Mouse (Mus musculus) neural tube, embryonic 13.5 days (tissue): ENCODE data around the gene Fam169b. TPM values are rescaled to one million over a fixed set of nuclear protein-coding genes. Genes with fewer than 3 reads are reported as not detected.
A peak's percentile ranks its signal among the peaks of the same experiment; 100 is the strongest.

Experiments used
- ATAC-seq: fragments of 200-750 bp; cut with Nextera tagmentation; 2 replicates; pipeline ENCODE4 v1.8.0; 2017; ENCODE audit warnings: low read depth, mild to moderate bottlenecking, moderate TSS enrichment, moderate library complexity
- H3K27ac ChIP-seq: fragments of 300-500 bp; sonication (generic); replicated peaks from 2 replicates; pipeline ENCODE4 v1.5.1; 2015; ENCODE audit warnings: moderate library complexity, mild to moderate bottlenecking, inconsistent platforms
- H3K27me3 ChIP-seq: fragments of 300-500 bp; sonication (generic); 2 replicates; pipeline ENCODE4 v1.6.1; 2015; ENCODE audit warnings: mild to moderate bottlenecking, inconsistent platforms
- H3K36me3 ChIP-seq: fragments of 300-500 bp; sonication (generic); 2 replicates; pipeline ENCODE4 v1.6.1; 2015; ENCODE audit warnings: mild to moderate bottlenecking, inconsistent platforms
- H3K4me1 ChIP-seq: fragments of 300-500 bp; sonication (generic); replicated peaks from 2 replicates; pipeline ENCODE4 v1.6.1; 2015; ENCODE audit warnings: inconsistent platforms
- H3K4me2 ChIP-seq: fragments of 300-500 bp; sonication (generic); 2 replicates; pipeline ENCODE4 v1.6.1; 2015; ENCODE audit warnings: inconsistent platforms, mild to moderate bottlenecking, moderate library complexity
- H3K4me3 ChIP-seq: fragments of 300-500 bp; sonication (generic); 2 replicates; pipeline ENCODE4 v1.5.1; 2015; ENCODE audit warnings: mild to moderate bottlenecking, inconsistent platforms
- H3K9ac ChIP-seq: fragments of 300-500 bp; sonication (generic); 2 replicates; pipeline ENCODE4 v1.6.1; 2015; ENCODE audit warnings: moderate library complexity, mild to moderate bottlenecking, inconsistent platforms
- H3K9me3 ChIP-seq: fragments of 300-500 bp; sonication (generic); 2 replicates; pipeline ENCODE4 v1.6.1; 2016; ENCODE audit warnings: inconsistent platforms
- WGBS: fragments of 180-500 bp; shearing (Covaris S2); methylation state at CpG from one replicate; pipeline ENCODE4 v1.1.7; 2015; 5-methylcytosine and 5-hydroxymethylcytosine counted together
- polyA plus RNA-seq: library from polyadenylated mRNA; unstranded; fragments of >200 nt; fragmentation: Nextera tagmentation; extraction: Ambion mirVana; gene quantifications from 2 replicates; pipeline ENCODE4 v1.2.1, GENCODE M21; 2015

Fam169b gene
- polyA plus RNA-seq, 1 experiment from 2014 or later, result 0.17 TPM

DNA sequence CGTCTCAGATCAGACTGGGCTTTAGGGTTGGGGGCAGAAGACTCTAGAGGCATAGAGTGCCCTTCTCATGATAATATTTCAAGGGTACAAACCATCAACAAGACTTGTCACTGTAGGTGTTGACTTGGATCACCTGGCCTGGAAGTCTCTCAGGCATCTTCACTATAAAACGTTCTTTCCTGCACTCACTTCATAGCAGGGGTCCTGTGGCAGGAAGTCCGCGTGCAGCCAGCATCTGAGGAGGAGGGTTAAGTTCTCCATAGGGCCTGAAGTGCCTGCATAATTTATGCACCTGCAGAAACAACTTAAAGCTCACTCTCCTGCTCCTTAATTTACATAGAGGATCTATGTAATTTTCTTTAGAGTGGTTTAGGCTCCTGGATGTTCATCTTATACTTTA lies 28.0 kb upstream of the Fam169b start:
- no peak overlapping the region for H3K9ac ChIP-seq
- WGBS, result 43% methylated on average over 4 of the region's 4 CpGs
- no peaks in the 10 kb centered on the region for H3K4me1 ChIP-seq
- no peak overlapping the region for H3K4me3 ChIP-seq
- ATAC-seq, result no peak
- no peaks in the 10 kb centered on the region for H3K36me3 ChIP-seq
- H3K9me3 ChIP-seq, result no peaks in the 10 kb centered on the region
- H3K27ac ChIP-seq, result no peak overlapping the region
- no peaks in the 10 kb centered on the region for H3K27me3 ChIP-seq
- H3K4me2 ChIP-seq, result no peak overlapping the region

GRCm38 (mm10) chr7:68246249-68246648 lies 27.4 kb upstream of the Fam169b start:
- H3K27me3 ChIP-seq, result no peaks in the 10 kb centered on the region
- no peaks in the 10 kb centered on the region for H3K4me1 ChIP-seq
- no peak overlapping the region for H3K4me2 ChIP-seq
- H3K36me3 ChIP-seq, result no peaks in the 10 kb centered on the region
- 75% methylated on average over 8 of the region's 8 CpGs for WGBS
- no peak overlapping the region for H3K9ac ChIP-seq
- no peaks in the 10 kb centered on the region for H3K9me3 ChIP-seq
- ATAC-seq, result no peak
- H3K27ac ChIP-seq, result no peak overlapping the region
- no peak overlapping the region for H3K4me3 ChIP-seq

GRCm38 (mm10) chr7:68250411-68250810 lies 23.2 kb upstream of the Fam169b start:
- Histone ChIP-seq H3K4me2 (no peak overlapping the region), H3K27me3 (no peaks in the 10 kb centered on the region), H3K4me1 (no peaks in the 10 kb centered on the region), H3K9ac (no peak overlapping the region), H3K4me3 (no peak overlapping the region), H3K9me3 (no peaks in the 10 kb centered on the region), H3K36me3 (no peaks in the 10 kb centered on the region), H3K27ac (no peak overlapping the region)
- ATAC-seq, result no peak
- WGBS, result 86% methylated on average over 1 of the region's 1 CpGs

- Histone ChIP-seq H3K4me3 (no peak overlapping the region), H3K4me1 (no peaks in the 10 kb centered on the region), H3K4me2 (no peak overlapping the region), H3K36me3 (no peaks in the 10 kb centered on the region), H3K9ac (no peak overlapping the region), H3K27ac (no peak overlapping the region), H3K27me3 (no peaks in the 10 kb centered on the region), H3K9me3 (no peaks in the 10 kb centered on the region)
- no peak for ATAC-seq
- WGBS, result 89% methylated on average over 3 of the region's 3 CpGs
Observed at GRCm38 (mm10) chr7:68250902-68251301, 22.7 kb upstream of the Fam169b start.

GRCm38 (mm10) chr7:68257767-68258166 lies 15.9 kb upstream of the Fam169b start:
- Histone ChIP-seq H3K4me3 (no peak overlapping the region), H3K27ac (no peak overlapping the region), H3K36me3 (no peaks in the 10 kb centered on the region), H3K4me1 (no peaks in the 10 kb centered on the region), H3K27me3 (no peaks in the 10 kb centered on the region), H3K4me2 (no peak overlapping the region), H3K9ac (no peak overlapping the region), H3K9me3 (no peaks in the 10 kb centered on the region)
- no peak for ATAC-seq
- WGBS, result 69% methylated on average over 2 of the region's 2 CpGs

GRCm38 (mm10) chr7:68258326-68259150 lies 15.1 kb upstream of the Fam169b start:
- no peaks in the 10 kb centered on the region for H3K36me3 ChIP-seq
- no peak for ATAC-seq
- no peak overlapping the region for H3K4me3 ChIP-seq
- H3K4me2 ChIP-seq, result no peak overlapping the region
- WGBS, result 87% methylated on average over 17 of the region's 17 CpGs
- no peak overlapping the region for H3K9ac ChIP-seq
- no peaks in the 10 kb centered on the region for H3K9me3 ChIP-seq
- H3K27me3 ChIP-seq, result peaks cover 4% of the 10 kb centered on the region; the same call in 1 of the 2 replicates
- no peak overlapping the region for H3K27ac ChIP-seq
- peaks cover 2% of the 10 kb centered on the region for H3K4me1 ChIP-seq

- Histone ChIP-seq H3K4me1 (peaks cover 13% of the 10 kb centered on the region), H3K4me2 (no peak overlapping the region), H3K9ac (no peak overlapping the region), H3K36me3 (no peaks in the 10 kb centered on the region), H3K27me3 (peaks cover 13% of the 10 kb centered on the region), H3K4me3 (no peak overlapping the region), H3K27ac (no peak overlapping the region), H3K9me3 (no peaks in the 10 kb centered on the region)
- 81% methylated on average over 6 of the region's 6 CpGs for WGBS
- no peak for ATAC-seq
Observed at GRCm38 (mm10) chr7:68259523-68260081, 14.0 kb upstream of the Fam169b start.

GRCm38 (mm10) chr7:68262612-68263200 lies 10.9 kb upstream of the Fam169b start:
- 41% methylated on average over 8 of the region's 8 CpGs for WGBS
- ATAC-seq, result no peak

DNA sequence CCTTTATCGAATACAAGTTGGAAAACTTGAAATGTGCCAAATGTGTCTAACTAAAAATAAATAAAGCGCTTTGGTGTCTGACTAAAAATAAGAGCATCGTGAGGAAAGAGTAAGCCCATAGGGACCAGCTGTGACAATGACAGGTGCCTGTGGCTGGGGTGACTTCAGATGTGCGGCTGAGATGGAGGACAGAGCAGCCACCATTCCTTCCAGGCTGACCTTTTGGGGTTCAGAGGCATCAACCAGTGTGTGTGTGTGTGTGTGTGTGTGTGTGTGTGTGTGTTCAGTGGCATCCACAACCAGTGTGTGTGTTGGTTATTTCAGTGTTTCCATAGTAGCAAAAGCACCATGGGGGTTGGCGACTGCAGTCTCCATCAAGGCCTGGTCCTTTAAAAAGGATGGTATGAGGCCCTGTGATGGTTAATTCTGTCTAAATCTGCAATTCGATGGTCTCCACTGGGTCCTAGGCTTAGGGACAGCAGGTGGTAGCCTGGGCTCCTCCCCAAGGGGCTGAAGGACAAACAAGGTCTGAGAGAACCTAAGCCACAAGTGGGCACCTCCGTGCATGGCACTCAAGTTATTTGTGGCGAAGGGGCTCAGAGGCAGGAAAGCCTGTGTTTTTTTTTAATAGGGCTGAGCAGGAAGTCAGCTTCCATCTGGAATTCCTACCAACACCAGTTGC lies 10.2 kb upstream of the Fam169b start:
- Histone ChIP-seq H3K4me1 (peaks cover 31% of the 10 kb centered on the region), H3K9me3 (no peaks in the 10 kb centered on the region), H3K4me2 (peak overlapping the region; percentile 58), H3K9ac (no peak overlapping the region), H3K27ac (no peak overlapping the region), H3K36me3 (no peaks in the 10 kb centered on the region), H3K27me3 (peaks cover 23% of the 10 kb centered on the region), H3K4me3 (peak overlapping the region; percentile 28)
- ATAC-seq, result no peak
- WGBS, result 60% methylated on average over 8 of the region's 8 CpGs

More at GRCm38 (mm10) chr7:68262612-68263200, 10.9 kb upstream of the Fam169b start:
- H3K27me3 ChIP-seq, result peaks cover 23% of the 10 kb centered on the region
- H3K27ac ChIP-seq, result no peak overlapping the region
- no peaks in the 10 kb centered on the region for H3K9me3 ChIP-seq
- H3K36me3 ChIP-seq, result no peaks in the 10 kb centered on the region
- no peak overlapping the region for H3K4me3 ChIP-seq
- no peak overlapping the region for H3K4me2 ChIP-seq
- peaks cover 31% of the 10 kb centered on the region for H3K4me1 ChIP-seq
- H3K9ac ChIP-seq, result no peak overlapping the region

GRCm38 (mm10) chr7:68264028-68264453 lies 9.6 kb upstream of the Fam169b start, which contains the start of gene Pgpep1l:
Pgpep1l (minus strand) TSS chr7:68264233.
- 10% methylated on average over 25 of the region's 25 CpGs for WGBS
- H3K4me2 ChIP-seq, result peak within 1 kb of the TSS; percentile 58
- ATAC-seq, result peak; percentile 28; the same call in 1 of the 2 replicates
- no peak within 1 kb of the TSS for H3K27ac ChIP-seq
- peak within 1 kb of the TSS; percentile 28 for H3K4me3 ChIP-seq
- H3K9ac ChIP-seq, result 0 out of 2 replicates have a peak within 1 kb of the TSS, but pooled peaks have one; percentile 38
- H3K36me3 ChIP-seq, result no peaks in the 10 kb centered on the region
- peaks cover 23% of the 10 kb centered on the region for H3K27me3 ChIP-seq
- peaks cover 31% of the 10 kb centered on the region for H3K4me1 ChIP-seq
- H3K9me3 ChIP-seq, result no peaks in the 10 kb centered on the region

- 13% methylated on average over 14 of the region's 14 CpGs for WGBS
- 0 out of 2 replicates have a peak, but pooled peaks have one; percentile 57 for ATAC-seq
Observed at GRCm38 (mm10) chr7:68264531-68264930, 9.1 kb upstream of the Fam169b start.

GRCm38 (mm10) chr7:68265391-68265790 lies 8.2 kb upstream of the Fam169b start:
- Histone ChIP-seq H3K4me2 (no peak overlapping the region), H3K27me3 (peaks cover 23% of the 10 kb centered on the region), H3K4me1 (peaks cover 31% of the 10 kb centered on the region), H3K9me3 (no peaks in the 10 kb centered on the region), H3K36me3 (no peaks in the 10 kb centered on the region), H3K9ac (no peak overlapping the region), H3K4me3 (no peak overlapping the region), H3K27ac (no peak overlapping the region)
- WGBS, result 12% methylated on average over 7 of the region's 7 CpGs
- ATAC-seq, result no peak

More at GRCm38 (mm10) chr7:68264531-68264930, 9.1 kb upstream of the Fam169b start:
- peak overlapping the region; percentile 58 for H3K4me2 ChIP-seq
- 0 out of 2 replicates have a peak overlapping the region, but pooled peaks have one; percentile 38 for H3K9ac ChIP-seq
- H3K27ac ChIP-seq, result no peak overlapping the region
- H3K27me3 ChIP-seq, result peaks cover 23% of the 10 kb centered on the region
- peak overlapping the region; percentile 28 for H3K4me3 ChIP-seq
- H3K36me3 ChIP-seq, result no peaks in the 10 kb centered on the region
- H3K9me3 ChIP-seq, result no peaks in the 10 kb centered on the region
- H3K4me1 ChIP-seq, result peaks cover 31% of the 10 kb centered on the region
